Mouse (Mus musculus) E14TG2a.4 (cell line): Measurements from ENCODE around the gene Btbd16.

Experiments used
- CTCF ChIP-seq: conservative IDR thresholded peaks from 2 replicates; pipeline ENCODE4 v1.5.1; 2014; ENCODE audit warnings: low read length
- NANOG ChIP-seq: IDR thresholded peaks from 2 replicates; pipeline ENCODE4 v1.6.1; 2014; ENCODE audit warnings: borderline replicate concordance, low read length, mixed read lengths
- POU5F1 ChIP-seq: IDR thresholded peaks from 2 replicates; pipeline ENCODE4 v1.6.1; 2014; ENCODE audit warnings: low read length, borderline replicate concordance

- TF ChIP-seq CTCF (no peak), NANOG (no peak), POU5F1 (no peak)
Measured at GRCm38 (mm10) chr7:130773914-130774630, at the start of gene Btbd16.
